Mouse (Mus musculus) heart, postnatal 0 days (tissue): ENCODE data around the gene Zer1. TPM values are rescaled to one million over a fixed set of nuclear protein-coding genes. Genes with fewer than 3 reads are reported as not detected.
"Not testable (repeated sequence)": the region's sequence is repeated elsewhere in the genome, so short reads cannot be mapped to it uniquely, and the experiment has no call there.

Source experiments
- ATAC-seq: fragments of 200-750 bp; cut with Nextera tagmentation; 2 replicates; pipeline ENCODE4 v1.8.0; 2017; ENCODE audit warnings: low read depth, moderate number of reproducible peaks, moderate library complexity; ENCODE audit not compliant: insufficient read depth
- DNase-seq: peaks from one replicate; pipeline ENCODE4 v3.0.0-alpha.2; 2016; ENCODE audit warnings: low spot score
- H3K27ac ChIP-seq: fragments of 300-500 bp; sonication (generic); 2 replicates; pipeline ENCODE4 v1.5.1; 2014; ENCODE audit warnings: low read depth, mild to moderate bottlenecking
- H3K27me3 ChIP-seq: fragments of 300-500 bp; sonication (generic); 2 replicates; pipeline ENCODE4 v1.6.1; 2014; ENCODE audit warnings: low read length, mixed read lengths; ENCODE audit not compliant: control insufficient read depth, insufficient read depth
- H3K36me3 ChIP-seq: fragments of 300-500 bp; sonication (generic); replicated peaks from 2 replicates; pipeline ENCODE4 v1.6.1; 2014; ENCODE audit warnings: low read length, mixed read lengths; ENCODE audit not compliant: control insufficient read depth, insufficient read depth
- H3K4me1 ChIP-seq: fragments of 300-500 bp; sonication (generic); 2 replicates; pipeline ENCODE4 v1.6.1; 2014; ENCODE audit warnings: antibody characterized with exemption; ENCODE audit not compliant: control insufficient read depth, insufficient read depth
- H3K4me2 ChIP-seq: fragments of 300-500 bp; sonication (generic); 2 replicates; pipeline ENCODE4 v1.6.1; 2014; ENCODE audit warnings: low read depth, mild to moderate bottlenecking, low read length, moderate library complexity
- H3K4me3 ChIP-seq: fragments of 300-500 bp; sonication (generic); 2 replicates; pipeline ENCODE4 v1.5.1; 2014; ENCODE audit warnings: low read depth, low read length
- H3K9ac ChIP-seq: fragments of 300-500 bp; sonication (generic); replicated peaks from 2 replicates; pipeline ENCODE4 v1.6.1; 2014; ENCODE audit warnings: low read depth, low read length, mixed read lengths
- H3K9me3 ChIP-seq: fragments of 300-500 bp; sonication (generic); replicated peaks from 2 replicates; pipeline ENCODE4 v1.6.1; 2016; ENCODE audit warnings: low read length; ENCODE audit not compliant: control insufficient read depth
- CTCF ChIP-seq: IDR thresholded peaks from 2 replicates; pipeline ENCODE4 v1.5.1; 2016; ENCODE audit warnings: antibody characterized with exemption, control low read depth, low read depth
- EP300 ChIP-seq: IDR thresholded peaks from 2 replicates; pipeline ENCODE4 v1.6.1; 2016; ENCODE audit warnings: antibody characterized with exemption, low read depth
- WGBS: fragments of 180-500 bp; shearing (Covaris S2); extraction: QIAGEN DNeasy Blood & Tissue Kit; methylation state at CpG from one replicate; pipeline ENCODE4 v1.1.7; 2014; 5-methylcytosine and 5-hydroxymethylcytosine counted together
- polyA plus RNA-seq: library from polyadenylated mRNA; unstranded; fragments of >200 nt; fragmentation: Nextera tagmentation; extraction: Ambion mirVana; gene quantifications from 2 replicates; pipeline ENCODE4 v1.2.1, GENCODE M21; 2015
- total RNA-seq: library from RNA; depleted of rRNA; stranded (reverse); fragments of >200 nt; gene quantifications from 2 replicates; pipeline ENCODE4 v1.2.3, GENCODE M21; 2014; ENCODE audit warnings: low replicate concordance

The Zer1 gene
- total and polyA plus RNA-seq, 2 experiments from 2014 or later = 3.7 to 32.4 TPM

GRCm38 (mm10) chr2:30144436-30144835, 20.1 kb upstream of the Zer1 start:
- TF ChIP-seq EP300 (no peak), CTCF (no peak)
- no peak overlapping the region for H3K4me2 ChIP-seq
- H3K9me3 ChIP-seq = no peaks in the 10 kb centered on the region
- no peak overlapping the region for H3K9ac ChIP-seq
- no peak overlapping the region for H3K27ac ChIP-seq
- no peak overlapping the region for H3K4me3 ChIP-seq
- no peaks in the 10 kb centered on the region for H3K4me1 ChIP-seq
- WGBS = 97% methylated on average over 4 of the region's 4 CpGs
- ATAC-seq (no peak), DNase-seq (no peak)
- peaks cover 89% of the 10 kb centered on the region for H3K36me3 ChIP-seq
- H3K27me3 ChIP-seq = no peaks in the 10 kb centered on the region

- H3K27me3 ChIP-seq, H3K9me3 ChIP-seq, DNase-seq, H3K4me3 ChIP-seq, H3K9ac ChIP-seq, H3K4me1 ChIP-seq, H3K27ac ChIP-seq, ATAC-seq, H3K4me2 ChIP-seq: not testable (repeated sequence)
- WGBS = 74% methylated on average over 4 of the region's 4 CpGs
- peaks cover 67% of the 10 kb centered on the region for H3K36me3 ChIP-seq
Measured at GRCm38 (mm10) chr2:30140021-30140420, 15.6 kb upstream of the Zer1 start.

GRCm38 (mm10) chr2:30136458-30136857, 12.1 kb upstream of the Zer1 start:
- Histone ChIP-seq H3K4me3 (no peak overlapping the region), H3K4me2 (no peak overlapping the region), H3K27me3 (no peaks in the 10 kb centered on the region), H3K9me3 (no peaks in the 10 kb centered on the region), H3K36me3 (peaks cover 33% of the 10 kb centered on the region), H3K9ac (no peak overlapping the region), H3K4me1 (peaks cover 20% of the 10 kb centered on the region), H3K27ac (no peak overlapping the region)
- no peak for DNase-seq
- TF ChIP-seq CTCF (no peak), EP300 (no peak)
- WGBS = 90% methylated on average over 10 of the region's 10 CpGs
- ATAC-seq = no peak

GRCm38 (mm10) chr2:30134928-30135620, 10.7 kb upstream of the Zer1 start:
- DNase-seq (no peak), ATAC-seq (no peak)
- H3K9ac ChIP-seq = peak overlapping the region; percentile 79; the same call in 1 of the 2 replicates
- peak overlapping the region; percentile 86 for H3K4me3 ChIP-seq
- no peaks in the 10 kb centered on the region for H3K9me3 ChIP-seq
- no peaks in the 10 kb centered on the region for H3K27me3 ChIP-seq
- WGBS = 56% methylated on average over 10 of the region's 10 CpGs
- H3K4me1 ChIP-seq = peaks cover 20% of the 10 kb centered on the region
- peak overlapping the region; percentile 95 for H3K4me2 ChIP-seq
- no peak for TF ChIP-seq CTCF
- no peak for TF ChIP-seq EP300
- peaks cover 20% of the 10 kb centered on the region for H3K36me3 ChIP-seq
- H3K27ac ChIP-seq = peak overlapping the region; percentile 83; the same call in 1 of the 2 replicates

- Histone ChIP-seq H3K9ac (peak overlapping the region; percentile 79), H3K27me3 (no peaks in the 10 kb centered on the region), H3K27ac (peak overlapping the region; percentile 83), H3K4me1 (peaks cover 20% of the 10 kb centered on the region), H3K9me3 (no peaks in the 10 kb centered on the region), H3K4me2 (peak overlapping the region; percentile 95), H3K36me3 (peaks cover 16% of the 10 kb centered on the region), H3K4me3 (peak overlapping the region; percentile 86)
- WGBS = 18% methylated on average over 6 of the region's 6 CpGs
- ATAC-seq (no peak), DNase-seq (no peak)
- TF ChIP-seq CTCF (no peak), EP300 (no peak)
Measured at GRCm38 (mm10) chr2:30134378-30134711, 10.0 kb upstream of the Zer1 start.

GRCm38 (mm10) chr2:30133613-30134377, 9.4 kb upstream of the Zer1 start, which contains the start of gene Tbc1d13:
Gene Tbc1d13, plus strand, starts transcription at chr2:30133746.
- Histone ChIP-seq H3K9ac (peak within 1 kb of the TSS; percentile 79), H3K4me2 (peak within 1 kb of the TSS; percentile 95), H3K27ac (peak within 1 kb of the TSS; percentile 85), H3K9me3 (no peaks in the 10 kb centered on the region), H3K4me1 (peaks cover 20% of the 10 kb centered on the region), H3K4me3 (peak within 1 kb of the TSS; percentile 86), H3K27me3 (no peaks in the 10 kb centered on the region), H3K36me3 (peaks cover 16% of the 10 kb centered on the region)
- WGBS = under 1% methylated on average over 45 of the region's 46 CpGs
- DNase-seq = peak; percentile 96
- TF ChIP-seq CTCF (no peak), EP300 (no peak; the same call in none of the 2 replicates)
- ATAC-seq = peak; percentile 96
